Mouse (Mus musculus): Measurements from ENCODE around the gene Ppard.
A peak's percentile ranks its signal among the peaks of the same experiment; 100 is the strongest.

Ppard gene

DNA sequence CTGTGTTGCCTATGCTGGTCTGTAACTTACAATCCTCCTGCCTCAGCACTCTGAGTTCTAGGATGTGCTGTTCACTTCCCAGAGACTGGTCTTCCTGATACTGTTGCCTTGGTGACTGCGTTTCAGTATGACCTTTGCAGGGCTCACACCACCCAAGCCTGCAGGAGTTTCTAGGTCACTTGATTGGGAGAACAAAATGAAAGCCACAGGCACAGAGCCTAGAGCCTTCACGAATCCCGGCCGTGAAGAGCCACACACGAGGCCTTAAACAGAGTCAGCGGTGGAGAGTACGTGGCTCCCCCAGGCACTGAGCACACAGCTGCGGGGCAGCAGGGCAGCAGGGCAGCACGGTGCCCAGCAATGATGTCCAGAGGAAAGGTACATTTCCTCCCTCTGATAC lies 25.8 kb downstream of the Ppard start:
- DNase-seq, result no peak

DNA sequence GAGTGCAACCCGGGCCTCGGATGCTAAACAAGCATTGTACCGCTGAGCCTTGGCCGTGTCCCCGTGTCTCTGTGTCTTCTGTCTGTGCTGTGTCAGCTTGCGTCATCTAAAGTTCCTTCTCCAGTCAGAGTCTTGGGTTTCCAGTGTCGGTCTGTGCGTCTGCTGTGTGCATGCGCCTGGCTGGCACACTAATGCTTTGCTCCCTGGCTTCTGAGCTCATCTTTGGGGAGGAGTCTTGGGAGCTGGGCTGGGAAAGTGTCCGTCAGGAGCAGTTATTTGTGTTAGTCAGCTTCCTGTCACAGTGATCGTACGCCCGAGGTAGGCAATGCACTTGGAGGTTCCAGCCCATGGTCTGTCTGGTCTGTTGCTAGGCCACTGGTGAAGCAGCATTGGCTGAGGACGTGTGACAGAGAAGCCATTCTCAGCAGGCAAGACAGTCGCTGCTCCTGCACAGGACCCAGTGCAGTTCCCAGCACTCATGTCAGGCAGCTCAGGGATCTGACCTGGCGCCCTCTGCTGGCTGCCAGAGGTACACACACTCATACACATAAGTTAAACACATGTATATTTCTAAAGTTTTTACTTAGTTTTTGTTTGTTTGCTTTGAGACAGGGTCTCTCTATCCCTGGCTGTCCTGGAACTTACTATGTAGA lies 27.5 kb downstream of the Ppard start:
- DNase-seq, result peak; percentile 95

DNA sequence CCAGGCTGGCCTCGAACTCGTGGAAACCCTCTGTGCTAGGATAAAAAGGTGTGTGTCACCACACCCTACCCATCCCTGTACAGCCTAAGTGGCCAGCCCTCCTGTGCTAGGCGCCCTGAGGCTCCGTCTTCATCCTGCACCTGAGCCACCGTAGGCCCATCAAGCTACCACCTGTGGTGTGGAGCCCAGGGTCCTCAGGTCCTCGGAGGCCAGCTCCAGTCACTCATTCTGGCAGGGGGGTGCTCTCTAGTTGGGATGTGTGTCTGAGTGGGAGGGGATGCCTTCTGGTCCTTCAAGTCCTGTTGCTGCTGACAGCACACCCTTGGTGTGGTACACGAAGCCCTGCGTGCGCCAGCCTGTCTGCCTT lies 28.0 kb downstream of the Ppard start:
- peak; percentile 93 for DNase-seq

DNA sequence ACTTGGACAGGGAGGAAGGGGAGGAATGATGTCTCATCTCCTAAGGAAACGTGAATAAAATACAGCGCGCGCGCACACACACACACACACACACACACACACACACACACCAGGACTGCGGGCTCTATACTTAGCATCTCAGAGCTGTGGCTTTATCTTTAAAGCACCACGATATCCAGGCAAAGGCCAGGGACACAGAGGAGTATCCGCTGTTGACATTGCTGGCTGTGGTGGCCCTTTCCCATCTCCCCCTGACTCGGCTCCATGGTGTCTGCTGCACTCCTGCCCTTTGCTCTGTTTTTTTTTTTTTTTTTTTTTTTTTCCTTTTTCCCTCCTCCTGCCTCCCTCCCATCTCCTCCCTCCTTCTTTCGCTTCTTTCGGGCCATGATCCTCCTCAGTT lies 29.3 kb downstream of the Ppard start:
- DNase-seq, result peak; percentile 96

DNA sequence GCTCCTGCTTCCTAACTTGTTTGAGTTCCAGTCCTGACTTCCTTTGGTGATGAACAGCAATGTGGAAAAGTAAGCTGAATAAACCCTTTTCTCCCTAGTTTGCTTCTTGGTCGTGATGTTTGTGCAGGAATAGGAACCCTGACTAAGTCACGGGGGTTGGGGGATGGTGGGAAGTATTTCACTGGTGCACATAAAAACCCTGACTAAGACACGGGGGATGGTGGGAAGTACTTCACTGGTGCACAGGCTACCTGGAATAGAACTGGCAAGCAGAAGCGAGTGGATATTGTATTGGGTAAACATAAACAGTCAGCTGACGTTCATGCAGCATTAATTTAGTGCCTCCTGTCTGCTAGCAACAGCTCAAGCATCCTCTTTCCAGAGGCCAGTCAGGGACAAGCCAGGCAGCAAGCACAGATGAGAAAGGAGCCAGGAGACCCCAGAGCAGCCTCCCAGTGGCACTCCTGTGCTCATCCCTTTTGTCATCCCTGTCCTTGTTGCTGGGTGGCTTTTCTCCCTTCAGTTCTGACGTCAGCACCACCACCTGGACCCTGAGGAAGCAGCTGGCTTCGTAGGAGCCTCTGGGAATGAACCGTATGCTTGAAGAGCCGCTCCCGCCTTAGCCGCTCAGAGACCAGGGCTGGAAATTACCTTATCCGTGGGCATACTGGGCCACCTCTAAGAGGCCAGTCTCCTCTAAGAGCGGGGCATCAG lies 30.8 kb downstream of the Ppard start:
- no peak for DNase-seq

DNA sequence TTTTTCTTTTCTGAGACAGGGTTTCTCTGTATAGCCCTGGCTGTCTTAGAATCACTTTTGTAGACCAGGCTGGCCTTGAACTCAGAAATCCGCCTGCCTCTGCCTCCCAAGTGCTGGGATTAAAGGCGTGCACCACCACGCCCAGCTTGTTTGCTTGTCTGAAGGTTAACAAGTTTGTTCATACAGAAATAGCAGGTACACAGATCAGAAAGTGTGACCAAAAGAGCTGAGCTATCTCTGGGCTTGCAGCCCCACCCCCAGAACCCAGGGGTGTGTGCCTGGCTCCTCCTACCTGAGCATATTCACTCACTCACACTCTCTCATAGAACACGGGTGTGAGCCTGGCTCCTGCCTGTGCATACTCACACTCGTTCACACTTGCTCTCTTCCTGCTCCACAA lies 34.8 kb downstream of the Ppard start:
- no peak for DNase-seq

DNA sequence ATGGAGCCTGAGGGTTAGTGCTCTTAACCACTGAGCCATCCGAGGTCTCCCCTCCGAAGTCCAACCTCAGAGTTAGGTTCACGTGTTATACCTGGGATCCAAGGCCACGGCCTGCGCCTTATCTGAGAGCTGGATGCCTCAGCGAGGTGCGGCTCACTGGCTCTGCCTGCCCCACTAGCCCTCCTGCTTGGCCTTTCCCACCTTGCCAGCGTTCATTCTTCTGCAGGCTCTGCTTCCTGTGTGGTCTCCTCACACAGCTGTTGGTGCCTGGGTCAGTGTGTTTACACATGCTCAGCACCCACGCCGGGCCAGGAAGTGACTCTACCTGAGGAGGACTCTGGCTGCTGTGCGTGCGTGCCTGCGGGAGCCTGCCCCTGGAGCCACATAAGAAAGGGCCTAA lies 37.7 kb downstream of the Ppard start:
- no peak for DNase-seq

DNA sequence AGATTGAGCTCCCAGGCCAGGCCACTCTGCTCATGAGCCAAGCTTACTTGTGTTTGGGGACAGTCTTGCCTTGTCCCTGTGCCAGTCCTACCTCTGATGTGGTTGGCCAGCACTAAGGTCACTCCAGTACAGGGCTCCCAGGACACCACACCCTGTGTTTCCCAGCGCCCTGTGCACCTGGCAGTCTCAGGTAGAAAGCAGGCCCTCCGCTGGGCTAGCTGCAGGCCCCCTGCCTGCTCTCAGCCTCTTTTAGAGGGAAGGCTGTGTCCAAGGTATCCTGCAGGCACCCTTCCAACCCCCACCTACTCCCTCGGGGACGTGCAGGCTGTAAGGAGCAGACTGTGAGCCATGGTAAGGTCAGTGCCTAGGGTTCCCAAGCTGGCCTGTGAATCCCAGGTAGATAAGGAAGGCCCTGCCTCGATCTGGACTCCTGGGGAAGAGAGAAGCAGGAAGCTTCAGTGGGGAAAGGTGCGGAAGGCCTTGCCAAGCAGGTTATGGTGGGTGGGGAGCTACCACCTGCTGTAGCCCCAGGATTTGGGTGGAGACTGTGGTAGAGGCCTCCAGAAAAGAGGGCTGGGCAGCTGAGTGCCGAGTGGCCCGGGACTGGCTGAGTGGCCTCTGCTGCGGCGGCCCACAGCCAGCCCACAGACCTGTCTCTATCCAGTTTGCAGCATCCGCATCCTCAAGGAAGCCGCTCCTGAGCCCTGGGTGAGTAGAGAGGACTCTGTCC lies 39.2 kb downstream of the Ppard start:
- peak; percentile 94 for DNase-seq

DNA sequence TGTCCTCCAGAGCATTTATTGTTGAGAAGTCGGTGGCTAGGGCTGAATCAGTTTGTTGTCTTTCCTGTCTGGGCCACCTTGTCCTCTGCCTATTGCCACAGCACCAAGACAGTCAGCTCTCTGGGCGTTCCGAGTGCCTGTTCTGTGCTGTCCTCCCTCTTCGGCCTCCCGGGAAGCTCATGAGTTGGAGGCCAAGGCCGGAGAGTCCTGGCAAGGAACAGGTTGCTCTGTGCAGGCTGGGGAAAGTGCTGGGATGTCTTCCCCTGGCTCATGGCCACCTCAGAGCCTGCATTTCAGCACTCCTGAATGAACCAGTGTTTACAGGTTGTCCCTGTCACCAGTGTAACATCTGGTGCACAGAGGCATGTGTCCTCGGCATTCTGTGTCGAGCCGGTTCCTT lies 39.8 kb downstream of the Ppard start:
- DNase-seq, result no peak

DNA sequence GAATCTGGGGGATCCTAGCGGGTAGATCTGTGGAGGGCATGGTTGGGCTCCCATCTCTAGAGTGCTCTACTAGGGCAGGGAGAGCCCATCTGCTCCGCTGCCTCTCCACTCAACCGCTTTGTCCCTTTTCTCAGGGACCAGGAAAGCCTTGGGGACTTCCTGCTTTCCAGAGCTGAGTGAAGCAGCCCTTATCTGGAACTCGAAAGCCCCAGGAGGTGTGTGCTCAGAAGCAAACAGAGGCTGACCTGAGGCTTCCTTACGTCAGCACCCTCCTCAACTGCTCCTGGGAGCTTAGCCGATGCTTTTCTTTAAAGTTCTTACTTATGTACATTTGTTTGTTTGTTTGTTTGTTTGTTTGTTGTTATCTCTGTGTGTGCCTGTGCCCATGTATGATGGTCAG lies 40.3 kb downstream of the Ppard start:
- no peak for DNase-seq

DNA sequence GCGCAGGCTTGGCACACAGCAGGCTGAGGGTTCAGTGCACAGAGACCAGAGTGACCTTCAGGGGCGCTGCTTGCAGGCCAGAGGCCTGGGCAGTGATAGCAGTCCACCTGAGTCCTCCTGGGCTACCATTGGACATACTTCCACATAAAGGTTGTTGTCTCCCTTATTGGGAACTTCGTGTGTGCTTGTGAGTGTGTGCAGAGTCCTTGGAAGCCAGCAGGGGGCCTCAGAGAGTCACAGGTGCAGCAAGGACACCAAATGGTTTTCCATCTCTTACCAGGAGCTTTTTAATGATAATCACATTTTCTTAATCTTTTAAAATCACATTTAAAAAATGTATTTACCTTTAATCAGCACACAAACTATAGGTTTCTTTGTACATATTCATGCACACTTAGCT lies 42.2 kb downstream of the Ppard start:
- DNase-seq, result no peak

DNA sequence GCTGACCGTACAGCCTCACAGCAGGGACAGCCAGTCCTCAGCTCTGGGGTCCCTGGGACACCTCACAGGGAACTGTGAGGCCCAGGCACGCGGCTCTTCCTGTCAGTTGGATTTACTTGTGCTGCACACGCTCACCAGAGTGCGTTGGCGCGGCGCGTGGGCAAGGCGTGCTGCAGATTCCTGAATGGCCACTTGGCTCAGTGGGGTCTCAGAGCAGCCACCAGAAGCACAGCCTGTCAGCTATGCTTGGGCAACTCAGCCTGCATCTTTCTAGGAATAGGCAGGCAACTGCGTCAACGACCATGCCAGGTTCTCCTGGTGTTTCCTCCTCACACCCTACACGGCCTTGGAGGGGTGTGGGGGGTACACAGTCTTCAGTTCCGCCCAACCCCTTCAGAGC lies 44.7 kb downstream of the Ppard start:
- no peak for DNase-seq

DNA sequence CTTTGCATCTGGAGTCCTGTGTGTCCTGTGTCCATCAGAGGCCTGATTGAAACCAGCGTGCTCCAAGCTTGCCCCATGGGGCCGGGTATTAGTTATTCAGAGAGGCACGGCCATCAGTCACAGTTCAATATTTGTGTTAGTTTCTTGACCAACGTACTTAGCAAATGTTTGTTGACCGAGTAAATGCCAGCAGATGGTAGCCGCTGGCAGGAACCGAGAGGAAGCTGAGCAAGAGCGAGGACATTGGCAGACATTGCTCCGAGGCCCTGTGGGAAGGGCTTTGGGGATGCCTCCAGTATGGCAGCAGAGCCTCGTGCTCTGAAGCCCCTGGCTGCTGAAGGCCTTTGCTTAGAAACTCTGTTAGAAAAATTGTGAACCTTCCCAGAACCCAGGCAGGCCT lies 45.2 kb downstream of the Ppard start:
- DNase-seq, result no peak

DNA sequence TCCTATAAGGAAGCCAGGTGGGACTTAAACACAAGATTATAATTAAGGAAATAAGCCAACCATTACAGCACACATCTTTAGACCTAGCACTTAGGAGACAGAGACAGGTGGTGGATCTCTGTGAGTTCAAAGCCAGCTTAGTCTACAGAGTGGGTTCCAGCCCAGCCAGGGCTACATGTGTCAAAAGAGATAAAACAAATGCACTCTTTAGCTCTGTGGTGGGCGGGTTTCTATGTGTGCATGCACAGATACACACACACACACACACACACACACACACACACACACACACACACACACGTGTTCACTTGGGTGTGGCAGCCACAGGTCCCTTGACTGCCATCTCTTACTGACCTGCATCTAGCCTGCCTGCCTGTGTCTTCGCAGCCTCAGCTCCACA lies 45.7 kb downstream of the Ppard start:
- no peak for DNase-seq

DNA sequence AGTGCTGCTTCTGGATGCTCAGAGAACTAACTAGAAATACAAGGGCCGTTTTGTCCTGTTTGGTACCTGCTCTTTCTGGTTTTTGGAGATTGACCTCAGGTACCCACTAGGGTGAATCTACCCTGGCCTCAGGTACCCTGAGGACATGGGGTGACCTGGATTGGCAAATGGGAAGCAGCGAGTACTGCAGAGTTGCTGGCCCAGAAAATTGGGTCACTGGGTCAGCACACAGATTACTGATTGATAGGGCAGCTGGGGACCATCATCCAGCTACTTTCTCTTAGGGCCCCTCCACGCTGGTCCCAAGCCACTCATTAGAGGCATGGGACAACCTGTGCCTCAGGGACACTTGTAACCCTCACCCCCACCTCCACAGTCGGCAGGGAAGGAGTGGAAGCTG lies 46.7 kb downstream of the Ppard start:
- DNase-seq, result no peak

DNA sequence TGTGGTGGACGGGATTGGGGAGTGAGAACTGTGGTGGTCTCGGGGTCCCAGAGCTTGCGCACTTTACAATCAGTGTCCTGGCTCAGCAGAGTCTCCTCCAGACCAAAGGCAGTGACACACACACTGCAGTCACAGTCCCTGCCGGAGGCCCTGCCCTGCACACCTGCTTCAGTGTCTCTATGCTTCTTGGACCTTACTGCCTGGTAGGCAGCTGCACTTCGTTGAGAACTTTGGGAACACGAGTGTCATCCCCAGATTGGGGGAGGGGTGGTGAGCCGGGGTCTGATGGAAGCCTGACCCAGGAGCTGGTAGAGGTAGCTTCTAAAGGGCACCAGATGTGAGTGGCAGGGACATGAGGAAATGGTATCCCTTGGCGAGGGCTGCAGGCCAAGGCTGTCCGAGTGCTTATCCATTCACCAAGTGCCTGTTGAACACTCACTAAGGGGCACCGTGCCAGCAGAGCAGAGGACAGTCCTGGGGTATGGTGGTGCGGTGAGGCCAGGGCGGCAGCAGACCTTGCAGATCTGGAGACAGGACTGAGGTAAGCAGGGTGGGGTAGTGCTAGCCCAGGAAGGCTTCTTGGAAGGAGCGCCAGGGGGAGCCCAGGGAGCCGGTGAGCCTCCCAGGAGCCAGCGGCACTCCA lies 47.4 kb downstream of the Ppard start:
- DNase-seq, result peak; percentile 96

DNA sequence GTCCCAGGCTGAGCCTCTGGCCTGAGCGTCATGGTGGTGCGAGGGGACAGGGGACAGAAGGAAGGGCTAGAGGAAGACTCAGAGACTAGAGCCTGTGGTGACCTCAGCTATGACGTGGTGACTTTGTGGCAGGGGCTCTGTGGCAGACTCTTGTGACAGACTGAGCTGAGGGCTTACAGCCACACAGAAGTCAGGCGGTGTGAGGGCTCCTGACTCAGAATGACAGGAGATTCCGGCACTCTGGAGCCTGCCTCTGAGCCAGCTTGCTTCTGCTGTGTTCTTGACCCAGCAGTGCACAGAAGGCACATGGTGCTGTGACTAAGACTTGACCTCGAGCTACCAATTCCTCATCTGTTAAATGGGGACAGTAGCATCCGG lies 47.9 kb downstream of the Ppard start:
- no peak for DNase-seq

DNA sequence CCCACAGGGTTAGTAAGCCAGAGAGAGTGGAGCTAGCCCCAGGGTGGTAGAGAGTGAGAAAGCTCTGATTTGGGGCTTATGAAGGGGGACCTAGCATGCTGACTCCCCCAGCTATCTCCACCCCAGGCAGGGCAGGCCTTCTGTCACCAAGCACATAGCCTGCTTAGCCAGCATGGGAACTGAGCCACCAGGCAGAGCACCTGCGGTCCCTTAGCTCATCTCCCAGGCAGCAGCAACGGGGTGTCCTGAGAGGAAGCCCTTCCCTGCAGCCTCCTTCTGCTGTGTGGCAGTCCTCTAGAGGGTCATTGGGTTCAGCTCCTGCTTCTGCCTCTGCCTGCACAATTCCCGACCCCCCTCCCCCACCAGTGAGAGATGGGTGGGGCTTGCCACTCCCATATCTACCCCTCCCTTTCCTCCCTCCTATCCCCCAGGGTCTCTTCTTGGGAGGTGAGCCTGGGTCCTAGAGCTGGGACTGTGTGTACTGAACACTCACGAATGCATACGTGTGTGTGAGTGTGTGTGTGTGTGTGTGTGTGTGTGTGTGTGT lies 48.4 kb downstream of the Ppard start:
- DNase-seq, result no peak

DNA sequence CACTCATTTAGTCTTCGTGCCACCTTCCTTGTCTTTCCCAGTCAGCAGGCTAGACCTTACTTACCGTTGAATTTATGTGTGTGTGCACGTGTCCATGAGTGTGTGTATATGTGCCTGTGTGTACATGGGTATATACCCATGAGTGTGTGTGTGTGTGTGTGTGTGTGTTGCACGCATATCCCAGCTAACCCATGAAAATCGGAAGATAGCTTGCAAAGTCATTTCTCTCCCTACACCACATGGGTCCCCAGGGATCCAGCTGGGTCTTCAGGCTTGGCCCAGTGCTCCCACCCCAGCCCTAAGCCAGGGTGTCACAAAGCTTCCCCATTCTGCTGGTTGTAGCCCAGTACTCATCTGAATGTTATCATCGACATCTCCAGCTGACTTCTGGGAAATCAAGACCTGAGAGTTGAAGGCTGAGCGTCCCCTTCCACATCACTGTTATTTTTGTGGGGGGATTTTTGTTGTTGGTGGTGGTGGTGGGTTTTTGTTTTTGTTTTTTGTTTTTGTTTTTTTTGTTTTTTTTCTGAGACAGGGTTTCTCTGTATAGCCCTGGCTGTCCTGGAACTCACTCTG lies 49.5 kb downstream of the Ppard start:
- no peak for DNase-seq

DNA sequence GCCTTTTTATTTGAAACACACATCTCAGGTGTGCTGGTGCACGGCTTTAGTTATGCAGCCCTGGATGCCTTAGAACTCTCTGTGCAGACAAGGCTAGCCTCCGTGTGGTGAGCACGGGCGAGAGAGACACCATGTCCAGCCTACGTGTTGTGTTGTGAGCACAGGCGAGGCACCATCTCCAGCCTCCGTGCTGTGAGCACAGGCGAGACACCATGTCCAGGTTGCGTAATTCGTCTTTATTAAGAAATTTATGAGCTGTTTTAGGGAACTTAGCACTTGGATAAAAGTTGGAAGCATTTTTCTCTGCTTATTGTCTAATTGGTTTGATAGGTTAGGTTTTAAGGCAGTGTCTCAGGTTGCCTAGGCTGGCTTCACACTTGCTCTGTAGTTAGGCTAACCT lies 50.7 kb downstream of the Ppard start:
- no peak for DNase-seq

DNA sequence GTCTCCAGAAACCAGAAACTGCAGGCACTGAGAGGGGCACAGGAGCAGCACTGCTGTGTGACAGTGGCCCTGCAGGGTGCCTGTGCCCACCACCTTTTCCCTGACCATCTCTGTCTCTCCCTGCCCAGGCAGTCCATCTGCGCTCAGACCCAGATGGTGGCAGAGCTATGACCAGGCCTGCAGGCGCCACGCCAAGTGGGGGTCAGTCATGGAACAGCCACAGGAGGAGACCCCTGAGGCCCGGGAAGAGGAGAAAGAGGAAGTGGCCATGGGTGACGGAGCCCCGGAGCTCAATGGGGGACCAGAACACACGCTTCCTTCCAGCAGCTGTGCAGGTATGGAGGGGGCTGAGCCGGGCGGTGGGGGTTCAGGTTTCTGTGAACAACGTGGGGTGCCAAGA lies 53.6 kb downstream of the Ppard start:
- no peak for DNase-seq

DNA sequence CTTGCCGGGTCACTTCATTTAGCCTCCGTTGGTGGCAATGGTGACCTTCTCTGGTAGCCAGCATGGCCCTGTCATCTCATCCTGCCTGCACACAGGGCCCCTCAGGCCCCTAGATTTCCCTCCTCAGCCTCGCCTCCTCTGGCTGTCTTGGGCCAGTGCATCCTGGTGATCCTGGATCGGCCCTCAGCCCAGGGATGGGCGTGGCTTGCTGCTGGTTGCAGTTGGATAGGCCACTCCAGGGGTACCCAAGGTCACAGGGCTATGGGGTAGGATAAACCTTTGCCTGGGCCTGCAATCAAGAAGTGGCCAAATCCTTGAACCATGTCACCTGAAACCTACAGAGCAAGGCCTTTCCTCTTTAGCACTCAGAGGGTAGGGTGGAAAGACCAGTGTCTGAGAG lies 54.5 kb downstream of the Ppard start:
- no peak for DNase-seq

DNA sequence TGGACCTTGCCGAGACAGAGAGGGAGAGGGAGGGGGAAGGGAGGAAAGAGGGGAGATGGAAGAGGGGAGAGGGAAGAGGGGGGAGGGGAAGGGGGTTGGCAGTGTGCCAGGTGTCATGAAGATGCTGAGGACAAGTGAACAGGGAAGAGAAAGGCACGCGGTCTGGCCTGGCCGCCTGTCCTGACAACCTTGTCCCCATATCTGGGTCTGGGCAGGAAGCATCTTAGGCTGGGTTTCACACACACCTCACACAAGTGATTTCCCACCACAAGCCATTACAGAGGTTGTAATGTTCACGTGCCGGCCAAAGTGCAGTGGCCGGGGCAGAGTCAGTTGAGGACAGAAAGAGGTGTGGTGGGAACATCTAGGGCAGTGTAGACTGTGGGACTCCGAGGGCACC lies 55.1 kb downstream of the Ppard start:
- no peak for DNase-seq
